Mouse (Mus musculus): ENCODE measurements around the gene St6galnac3. TPM values are rescaled to one million over a fixed set of nuclear protein-coding genes. Genes with fewer than 3 reads are reported as not detected.

St6galnac3 gene
- polyA plus RNA-seq, 1 experiment = 3.2 TPM

- Histone ChIP-seq H3K27me3 (replicated peaks; ENCODE audit: control insufficient read depth, insufficient read depth, low read length) (no peaks in the 10 kb centered on the region), H3K27ac (ENCODE audit: insufficient read depth, low read depth, low read length) (no peak overlapping the region), H3K4me3 (ENCODE audit: insufficient read depth, low read depth, low read length) (no peak overlapping the region), H3K4me1 (ENCODE audit: control insufficient read depth, insufficient read depth, low read length) (no peaks in the 10 kb centered on the region), H3K36me3 (ENCODE audit: control insufficient read depth, insufficient read depth, low read length) (no peaks in the 10 kb centered on the region)
- no peak for DNase-seq
- over 99% methylated on average over 4 of the region's 4 CpGs for WGBS
- TF ChIP-seq POLR2A (IDR thresholded peaks at IDR 0.05; ENCODE audit: low read depth, low read length) (no peak), CTCF (conservative IDR thresholded peaks at IDR 0.05; ENCODE audit: insufficient read depth, insufficient read length, low read depth, low read length) (no peak)
Observed at GRCm38 (mm10) chr3:153287564-153287963, 437.4 kb downstream of the St6galnac3 start.

GRCm38 (mm10) chr3:153287081-153287480 is 437.9 kb downstream of the St6galnac3 start:
- no peak for TF ChIP-seq CTCF (conservative IDR thresholded peaks at IDR 0.05; ENCODE audit: insufficient read depth, insufficient read length, low read depth, low read length)
- TF ChIP-seq POLR2A (IDR thresholded peaks at IDR 0.05; ENCODE audit: low read depth, low read length) = no peak
- Histone ChIP-seq H3K27ac (ENCODE audit: insufficient read depth, low read depth, low read length) (no peak overlapping the region), H3K4me1 (ENCODE audit: control insufficient read depth, insufficient read depth, low read length) (no peaks in the 10 kb centered on the region)

GRCm38 (mm10) chr3:153282123-153282765 is 442.7 kb downstream of the St6galnac3 start:
- no peak overlapping the region for H3K4me3 ChIP-seq (ENCODE audit: insufficient read depth, low read depth, low read length)
- DNase-seq = no peak
- H3K27ac ChIP-seq (ENCODE audit: insufficient read depth, low read depth, low read length) = no peak overlapping the region
- H3K27me3 ChIP-seq (replicated peaks; ENCODE audit: control insufficient read depth, insufficient read depth, low read length) = no peaks in the 10 kb centered on the region
- H3K4me1 ChIP-seq (ENCODE audit: control insufficient read depth, insufficient read depth, low read length) = no peaks in the 10 kb centered on the region
- TF ChIP-seq CTCF (conservative IDR thresholded peaks at IDR 0.05; ENCODE audit: insufficient read depth, insufficient read length, low read depth, low read length) = no peak
- TF ChIP-seq POLR2A (IDR thresholded peaks at IDR 0.05; ENCODE audit: low read depth, low read length) = no peak
- no peaks in the 10 kb centered on the region for H3K36me3 ChIP-seq (ENCODE audit: control insufficient read depth, insufficient read depth, low read length)
- WGBS = 68% methylated on average over 16 of the region's 16 CpGs

More at GRCm38 (mm10) chr3:153287081-153287480, 437.9 kb downstream of the St6galnac3 start:
- 93% methylated on average over 6 of the region's 6 CpGs for WGBS
- DNase-seq = no peak
- Histone ChIP-seq H3K27me3 (replicated peaks; ENCODE audit: control insufficient read depth, insufficient read depth, low read length) (no peaks in the 10 kb centered on the region), H3K36me3 (ENCODE audit: control insufficient read depth, insufficient read depth, low read length) (no peaks in the 10 kb centered on the region), H3K4me3 (ENCODE audit: insufficient read depth, low read depth, low read length) (no peak overlapping the region)

GRCm38 (mm10) chr3:153278249-153278648 is 446.7 kb downstream of the St6galnac3 start:
- Histone ChIP-seq H3K27me3 (replicated peaks; ENCODE audit: control insufficient read depth, insufficient read depth, low read length) (no peaks in the 10 kb centered on the region), H3K4me3 (ENCODE audit: insufficient read depth, low read depth, low read length) (no peak overlapping the region), H3K27ac (ENCODE audit: insufficient read depth, low read depth, low read length) (no peak overlapping the region), H3K36me3 (ENCODE audit: control insufficient read depth, insufficient read depth, low read length) (no peaks in the 10 kb centered on the region), H3K4me1 (ENCODE audit: control insufficient read depth, insufficient read depth, low read length) (no peaks in the 10 kb centered on the region)
- 91% methylated on average over 5 of the region's 5 CpGs for WGBS
- DNase-seq = no peak
- TF ChIP-seq CTCF (conservative IDR thresholded peaks at IDR 0.05; ENCODE audit: insufficient read depth, insufficient read length, low read depth, low read length) = no peak
- no peak for TF ChIP-seq POLR2A (IDR thresholded peaks at IDR 0.05; ENCODE audit: low read depth, low read length)

GRCm38 (mm10) chr3:153277389-153277999 is 447.5 kb downstream of the St6galnac3 start:
- 64% methylated on average over 16 of the region's 16 CpGs for WGBS

GRCm38 (mm10) chr3:153276830-153277388 is 448.1 kb downstream of the St6galnac3 start:
- H3K4me1 ChIP-seq (ENCODE audit: control insufficient read depth, insufficient read depth, low read length) = no peaks in the 10 kb centered on the region
- no peak overlapping the region for H3K4me3 ChIP-seq (ENCODE audit: insufficient read depth, low read depth, low read length)
- no peaks in the 10 kb centered on the region for H3K27me3 ChIP-seq (replicated peaks; ENCODE audit: control insufficient read depth, insufficient read depth, low read length)
- no peak overlapping the region for H3K27ac ChIP-seq (ENCODE audit: insufficient read depth, low read depth, low read length)
- 44% methylated on average over 16 of the region's 16 CpGs for WGBS
- TF ChIP-seq CTCF (conservative IDR thresholded peaks at IDR 0.05; ENCODE audit: insufficient read depth, insufficient read length, low read depth, low read length) = no peak
- no peak for TF ChIP-seq POLR2A (IDR thresholded peaks at IDR 0.05; ENCODE audit: low read depth, low read length)
- no peaks in the 10 kb centered on the region for H3K36me3 ChIP-seq (ENCODE audit: control insufficient read depth, insufficient read depth, low read length)
- peak; percentile 18 for DNase-seq

More at GRCm38 (mm10) chr3:153277389-153277999, 447.5 kb downstream of the St6galnac3 start:
- DNase-seq = no peak
- H3K27ac ChIP-seq (ENCODE audit: insufficient read depth, low read depth, low read length) = no peak overlapping the region
- no peaks in the 10 kb centered on the region for H3K4me1 ChIP-seq (ENCODE audit: control insufficient read depth, insufficient read depth, low read length)
- no peak overlapping the region for H3K4me3 ChIP-seq (ENCODE audit: insufficient read depth, low read depth, low read length)
- TF ChIP-seq POLR2A (IDR thresholded peaks at IDR 0.05; ENCODE audit: low read depth, low read length) (no peak), CTCF (conservative IDR thresholded peaks at IDR 0.05; ENCODE audit: insufficient read depth, insufficient read length, low read depth, low read length) (no peak)
- H3K27me3 ChIP-seq (replicated peaks; ENCODE audit: control insufficient read depth, insufficient read depth, low read length) = no peaks in the 10 kb centered on the region
- H3K36me3 ChIP-seq (ENCODE audit: control insufficient read depth, insufficient read depth, low read length) = no peaks in the 10 kb centered on the region
